Mouse (Mus musculus) hindbrain, embryonic 14.5 days (tissue): Measurements from ENCODE around the gene S1pr2. TPM values are rescaled to one million over a fixed set of nuclear protein-coding genes. Genes with fewer than 3 reads are reported as not detected.

Experiments used
- ATAC-seq: fragments of 200-750 bp; cut with Nextera tagmentation; 2 replicates; pipeline ENCODE4 v1.8.0; 2017; ENCODE audit warnings: moderate number of reproducible peaks, mild to moderate bottlenecking, moderate TSS enrichment, moderate library complexity; ENCODE audit not compliant: low FRiP score
- DNase-seq: peaks from one replicate; pipeline ENCODE4 v3.0.0-alpha.2; 2015; ENCODE audit warnings: low spot score
- H3K27ac ChIP-seq: fragments of 300-500 bp; sonication (generic); 2 replicates; pipeline ENCODE4 v1.5.1; 2014; ENCODE audit warnings: mild to moderate bottlenecking, moderate library complexity
- H3K27me3 ChIP-seq: fragments of 300-500 bp; sonication (generic); 2 replicates; pipeline ENCODE4 v1.6.1; 2014; ENCODE audit warnings: mild to moderate bottlenecking, low read length, mixed read lengths; ENCODE audit not compliant: control insufficient read depth, insufficient read depth
- H3K36me3 ChIP-seq: fragments of 300-500 bp; sonication (generic); replicated peaks from 2 replicates; pipeline ENCODE4 v1.6.1; 2014; ENCODE audit not compliant: control insufficient read depth, insufficient read depth
- H3K4me1 ChIP-seq: fragments of 300-500 bp; sonication (generic); replicated peaks from 2 replicates; pipeline ENCODE4 v1.6.1; 2014; ENCODE audit warnings: antibody characterized with exemption, low read length, mixed read lengths; ENCODE audit not compliant: control insufficient read depth, insufficient read depth
- H3K4me2 ChIP-seq: fragments of 300-500 bp; sonication (generic); replicated peaks from 2 replicates; pipeline ENCODE4 v1.6.1; 2014; ENCODE audit warnings: mild to moderate bottlenecking, moderate library complexity
- H3K4me3 ChIP-seq: fragments of 300-500 bp; sonication (generic); replicated peaks from 2 replicates; pipeline ENCODE4 v1.5.1; 2014; ENCODE audit warnings: mild to moderate bottlenecking, low read length
- H3K9ac ChIP-seq: fragments of 300-500 bp; sonication (generic); 2 replicates; pipeline ENCODE4 v1.6.1; 2014
- H3K9me3 ChIP-seq: fragments of 300-500 bp; sonication (generic); 2 replicates; pipeline ENCODE4 v1.6.1; 2016; ENCODE audit warnings: low read length; ENCODE audit not compliant: control insufficient read depth
- WGBS: fragments of 180-500 bp; shearing (Covaris S2); extraction: QIAGEN DNeasy Blood & Tissue Kit; methylation state at CpG from one replicate; pipeline ENCODE4 v1.1.7; 2014; 5-methylcytosine and 5-hydroxymethylcytosine counted together
- microRNA-seq: library from miRNA; unstranded; fragments of <30 nt; microRNA quantifications from one replicate; pipeline ENCODE4, GENCODE M21; 2016
- polyA plus RNA-seq: library from polyadenylated mRNA; unstranded; fragments of >200 nt; fragmentation: Nextera tagmentation; extraction: Ambion mirVana; gene quantifications from 2 replicates; pipeline ENCODE4 v1.2.1, GENCODE M21; 2014

Gene S1pr2
- polyA plus RNA-seq, 1 experiment from 2014 or later, result 8.8 TPM

DNA sequence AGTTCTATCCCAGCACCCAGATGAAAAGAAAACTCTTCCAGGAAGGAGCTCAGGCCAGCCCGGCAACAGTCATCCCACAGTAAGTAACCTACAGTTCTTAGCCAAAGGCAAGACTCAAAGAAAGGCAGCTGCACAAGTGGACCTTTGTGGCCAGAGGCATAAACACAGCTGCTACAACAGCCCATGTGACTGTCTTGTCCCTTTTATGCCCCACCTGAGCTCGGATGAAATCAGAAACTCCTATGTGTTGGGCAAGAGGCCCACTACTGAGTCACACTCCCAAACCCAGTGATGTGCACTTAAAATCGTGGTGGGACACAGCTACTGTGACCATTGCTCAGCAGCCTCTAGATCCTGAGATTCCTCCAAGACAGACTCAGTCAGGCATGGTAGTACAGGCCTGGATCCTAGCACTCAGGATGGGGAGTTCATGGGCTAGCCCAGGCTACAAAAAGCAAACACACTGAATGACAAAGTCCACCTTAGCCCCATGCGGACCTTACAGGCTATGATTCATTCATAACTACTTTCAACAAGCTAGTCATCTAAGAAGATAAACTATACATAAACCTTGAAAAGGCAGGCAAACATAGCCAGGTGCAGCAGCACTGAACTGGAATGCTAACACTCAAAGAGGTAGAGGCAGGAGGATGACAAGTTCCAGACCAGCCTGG, 31.7 kb downstream of the S1pr2 start:
- DNase-seq (no peak), ATAC-seq (no peak)
- no peak overlapping the region for H3K4me3 ChIP-seq
- H3K4me1 ChIP-seq, result no peaks in the 10 kb centered on the region
- H3K27me3 ChIP-seq, result no peaks in the 10 kb centered on the region
- 77% methylated on average over 4 of the region's 4 CpGs for WGBS
- no peak overlapping the region for H3K27ac ChIP-seq
- peaks cover 27% of the 10 kb centered on the region for H3K36me3 ChIP-seq
- no peak overlapping the region for H3K9ac ChIP-seq
- no peak overlapping the region for H3K4me2 ChIP-seq
- H3K9me3 ChIP-seq, result no peaks in the 10 kb centered on the region

DNA sequence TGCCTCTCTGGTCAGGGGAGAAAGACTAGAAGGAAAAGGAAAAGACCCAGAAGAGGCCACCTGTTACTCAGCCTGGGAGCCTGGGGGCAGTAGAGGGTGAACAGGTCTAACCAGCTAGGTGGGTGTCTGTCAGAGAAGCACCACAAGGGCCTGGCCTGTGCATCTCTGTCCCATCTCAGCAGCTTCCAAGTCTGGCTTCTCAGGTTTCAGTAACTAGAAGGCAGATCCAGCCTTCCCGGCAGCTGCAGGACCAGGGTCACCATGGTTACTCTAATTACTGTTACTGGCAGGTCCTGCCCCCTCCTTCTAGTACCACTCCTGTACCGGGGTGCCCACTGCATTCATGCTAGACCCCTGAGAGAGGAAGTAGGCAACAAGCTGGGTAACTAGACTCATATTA, 32.7 kb downstream of the S1pr2 start:
- no peak for DNase-seq
- no peaks in the 10 kb centered on the region for H3K27me3 ChIP-seq
- H3K4me2 ChIP-seq, result no peak overlapping the region
- no peaks in the 10 kb centered on the region for H3K4me1 ChIP-seq
- H3K27ac ChIP-seq, result no peak overlapping the region
- H3K36me3 ChIP-seq, result peaks cover 36% of the 10 kb centered on the region
- no peak for ATAC-seq
- H3K9me3 ChIP-seq, result no peaks in the 10 kb centered on the region
- no peak overlapping the region for H3K9ac ChIP-seq
- H3K4me3 ChIP-seq, result no peak overlapping the region
- 21% methylated on average over 2 of the region's 2 CpGs for WGBS

DNA sequence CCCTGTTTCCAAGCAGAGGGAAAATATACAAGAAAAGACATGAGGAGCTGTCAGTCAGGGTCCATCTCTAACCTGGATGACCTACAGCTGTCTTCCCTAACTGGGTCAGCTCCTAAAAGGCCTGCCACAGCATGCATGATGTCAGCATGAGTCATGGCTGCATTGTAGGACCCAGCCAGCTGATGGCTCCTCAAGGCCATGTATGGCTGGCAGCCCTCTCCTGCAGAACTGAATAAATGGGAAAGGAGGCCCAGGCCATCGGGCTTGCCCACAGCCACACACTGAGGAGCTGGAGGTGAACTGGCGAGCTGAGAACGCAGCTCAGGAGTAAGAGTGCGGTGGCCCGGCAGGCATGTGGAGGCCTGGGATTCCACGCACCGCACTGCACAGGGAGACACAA, 33.2 kb downstream of the S1pr2 start:
- no peak for DNase-seq
- WGBS, result 93% methylated on average over 7 of the region's 7 CpGs
- peaks cover 41% of the 10 kb centered on the region for H3K36me3 ChIP-seq
- no peaks in the 10 kb centered on the region for H3K27me3 ChIP-seq
- no peaks in the 10 kb centered on the region for H3K9me3 ChIP-seq
- no peaks in the 10 kb centered on the region for H3K4me1 ChIP-seq
- no peak overlapping the region for H3K9ac ChIP-seq
- no peak overlapping the region for H3K27ac ChIP-seq
- no peak overlapping the region for H3K4me2 ChIP-seq
- no peak for ATAC-seq
- no peak overlapping the region for H3K4me3 ChIP-seq

DNA sequence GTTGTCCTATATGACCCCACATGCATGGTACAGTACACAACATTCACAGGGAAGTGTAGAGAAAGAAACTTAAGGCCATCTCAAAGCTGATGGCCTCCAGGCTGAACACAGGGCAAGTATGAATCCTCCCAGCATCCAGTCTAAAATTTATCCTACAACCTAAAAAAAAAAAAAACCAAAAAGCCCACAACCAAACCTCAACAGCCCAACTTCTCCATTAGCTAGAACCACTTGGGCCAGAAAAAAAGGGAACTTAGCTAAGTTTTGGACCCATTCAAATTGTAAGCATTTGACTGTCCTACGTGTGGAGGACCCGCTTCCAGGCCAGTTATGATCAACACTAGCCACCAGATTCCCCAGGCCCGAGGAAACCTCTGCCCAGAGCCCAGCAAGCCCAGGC, 53.3 kb downstream of the S1pr2 start:
- 95% methylated on average over 3 of the region's 3 CpGs for WGBS
- Histone ChIP-seq H3K27me3 (no peaks in the 10 kb centered on the region), H3K9me3 (no peaks in the 10 kb centered on the region), H3K4me2 (no peak overlapping the region), H3K4me1 (no peaks in the 10 kb centered on the region), H3K36me3 (peaks cover 99% of the 10 kb centered on the region), H3K9ac (no peak overlapping the region), H3K4me3 (no peak overlapping the region), H3K27ac (no peak overlapping the region)
- DNase-seq (no peak), ATAC-seq (no peak)

DNA sequence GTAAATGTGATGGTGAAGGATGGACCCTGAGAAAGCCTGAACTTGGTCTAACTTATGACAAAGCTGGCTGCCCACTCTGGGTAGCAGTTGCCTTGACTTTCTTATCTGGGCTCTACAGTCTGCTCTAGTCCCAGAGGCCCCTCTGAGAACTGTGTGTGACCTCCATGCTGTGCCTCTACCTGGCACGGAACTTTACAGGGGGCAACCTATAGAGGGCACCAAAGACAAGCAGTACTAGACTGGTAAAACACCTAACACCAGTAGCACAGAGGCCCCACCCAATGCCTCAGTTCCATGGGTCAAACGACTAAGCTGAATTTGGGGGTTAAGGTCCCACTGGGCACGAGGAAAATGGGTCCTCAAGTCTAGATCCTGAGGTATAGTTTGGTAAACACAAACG, 60.4 kb downstream of the S1pr2 start:
- Histone ChIP-seq H3K27ac (no peak overlapping the region), H3K4me1 (no peaks in the 10 kb centered on the region), H3K9ac (no peak overlapping the region), H3K36me3 (peaks cover 100% of the 10 kb centered on the region), H3K4me3 (no peak overlapping the region), H3K9me3 (no peaks in the 10 kb centered on the region), H3K27me3 (no peaks in the 10 kb centered on the region), H3K4me2 (no peak overlapping the region)
- DNase-seq (no peak), ATAC-seq (no peak)
- 82% methylated on average over 4 of the region's 4 CpGs for WGBS

Small RNA genes lying within 50 kb of the gene (microRNA-seq; reads per million reads assigned to microRNA genes)
- 0.48 reads per million for gene Mir7081

Other genes starting within 250 kb of the S1pr2 start
- gene Olfm2, start 230.4 kb downstream of the S1pr2 start, polyA plus RNA-seq, result 185 and 207 TPM in 2 replicates
- 0.66 and 0.74 TPM in 2 replicates for gene Col5a3, start 161.7 kb downstream of the S1pr2 start, polyA plus RNA-seq
- gene Rdh8, start 158.3 kb downstream of the S1pr2 start, polyA plus RNA-seq, result not detected in 2 replicates
- 5.8 and 6.9 TPM in 2 replicates for gene A230050P20Rik, start 108.1 kb downstream of the S1pr2 start, polyA plus RNA-seq
- gene Angptl6, start 97.1 kb downstream of the S1pr2 start, polyA plus RNA-seq, result 11.8 and 12.8 TPM in 2 replicates
- gene Ppan, start 88.6 kb downstream of the S1pr2 start, polyA plus RNA-seq, result 39.5 and 40.5 TPM in 2 replicates
- 216 and 231 TPM in 2 replicates for gene Eif3g, start 78.2 kb downstream of the S1pr2 start, polyA plus RNA-seq
- gene Dnmt1, start 16.9 kb downstream of the S1pr2 start, polyA plus RNA-seq, result 37.8 and 41.1 TPM in 2 replicates
- gene Mrpl4, start 26.0 kb upstream of the S1pr2 start, polyA plus RNA-seq, result 97.3 and 102 TPM in 2 replicates
- gene Icam1, start 39.2 kb upstream of the S1pr2 start, polyA plus RNA-seq, result 3.6 and 3.8 TPM in 2 replicates
- 0.31 TPM in 1 of 2 replicates, not detected in the other for gene Icam4, start 52.6 kb upstream of the S1pr2 start, polyA plus RNA-seq
- gene Icam5, start 55.3 kb upstream of the S1pr2 start, polyA plus RNA-seq, result 1.6 and 1.9 TPM in 2 replicates
- gene Zglp1, start 90.3 kb upstream of the S1pr2 start, polyA plus RNA-seq, result 1.0 and 2.0 TPM in 2 replicates
- gene Gm49373, start 96.3 kb upstream of the S1pr2 start, polyA plus RNA-seq, result 1.2 and 2.4 TPM in 2 replicates
- 67.0 and 72.0 TPM in 2 replicates for gene Fdx1l, start 96.8 kb upstream of the S1pr2 start, polyA plus RNA-seq
- gene Gm38431, start 115.2 kb upstream of the S1pr2 start, polyA plus RNA-seq, result 0.95 and 1.6 TPM in 2 replicates
- gene Raver1, start 115.2 kb upstream of the S1pr2 start, polyA plus RNA-seq, result 35.2 and 37.6 TPM in 2 replicates
- 7.3 and 8.4 TPM in 2 replicates for gene Tyk2, start 154.5 kb upstream of the S1pr2 start, polyA plus RNA-seq
- gene Cdc37, start 173.2 kb upstream of the S1pr2 start, polyA plus RNA-seq, result 192 and 215 TPM in 2 replicates
- gene Pde4a, start 188.9 kb upstream of the S1pr2 start, polyA plus RNA-seq, result 28.8 and 35.5 TPM in 2 replicates